Mouse (Mus musculus): Measurements from ENCODE around the gene Cylc1. TPM values are rescaled to one million over a fixed set of nuclear protein-coding genes. Genes with fewer than 3 reads are reported as not detected.

Gene Cylc1
- not detected for total RNA-seq (2021)

DNA sequence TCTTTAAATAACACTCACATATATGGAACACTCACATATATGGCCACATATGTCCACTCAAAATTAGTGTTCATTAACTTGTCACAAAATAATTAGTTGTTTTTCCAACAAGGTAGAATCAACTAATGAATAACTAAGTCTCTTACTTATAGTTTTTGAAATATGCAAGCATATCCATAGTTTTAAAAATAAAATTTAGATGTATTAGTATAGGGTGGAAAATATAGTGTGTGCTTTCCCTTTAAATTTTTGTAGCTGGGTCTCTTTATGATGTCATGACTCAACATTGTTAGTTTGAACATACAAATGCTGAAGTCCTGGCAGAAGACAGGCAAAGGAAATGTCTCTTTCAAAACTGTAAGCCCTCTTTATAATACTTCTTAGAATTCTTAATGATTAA is at the start of gene Cylc1:
Gene Cylc1 (plus strand): TSS at position 301 of the 400 bp plus-strand sequence.
- no peak for DNase-seq (ENCODE audit: extremely low spot score in 1 of 2, low spot score in 1 of 2)

DNA sequence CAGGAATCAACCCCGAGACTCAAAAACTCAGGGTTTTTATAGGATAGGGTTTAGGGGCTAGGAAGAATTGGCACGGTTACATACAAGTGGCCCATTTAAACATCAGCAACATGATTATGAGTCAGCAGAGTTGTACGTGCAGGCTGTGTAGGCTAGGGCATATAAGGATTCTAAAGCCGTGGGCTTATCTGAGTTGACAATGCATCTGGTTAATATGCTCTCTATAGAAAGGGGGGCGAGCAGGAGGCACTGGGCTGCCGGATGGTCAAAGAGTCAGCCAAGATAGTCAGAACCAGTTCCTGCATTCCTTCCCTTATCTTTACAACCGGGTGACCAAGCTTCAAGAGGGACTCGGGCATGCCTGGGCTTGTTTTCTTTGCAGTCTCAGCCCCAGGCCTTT is 31.5 kb upstream of the Cylc1 start:
- DNase-seq (ENCODE audit: extremely low spot score in 1 of 2, low spot score in 1 of 2), result no peak

DNA sequence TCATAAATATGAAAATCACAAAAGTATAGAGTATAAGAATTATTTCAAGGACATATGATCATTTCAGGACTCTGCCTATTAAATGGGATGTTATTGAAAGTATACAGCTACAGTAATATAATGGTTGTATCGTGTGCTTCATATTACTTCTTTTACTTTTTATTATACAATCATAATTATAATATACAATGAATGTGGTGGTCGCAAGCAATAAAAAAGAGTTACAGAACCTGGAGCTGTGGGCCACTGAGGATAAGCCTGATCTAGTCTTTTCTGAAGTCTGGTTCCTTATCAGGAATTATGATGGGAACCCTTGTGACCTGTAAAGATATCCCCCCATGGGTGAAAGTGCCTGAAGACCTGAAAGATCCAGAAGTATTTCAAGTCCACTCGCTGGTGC is 57.8 kb downstream of the Cylc1 start, which contains the start of gene Gm10112:
Gene Gm10112 (plus strand): TSS at position 301 of the 400 bp plus-strand sequence.
- no peak for DNase-seq (ENCODE audit: extremely low spot score in 1 of 2, low spot score in 1 of 2)

Other genes with a start within 250 kb of the Cylc1 start
- gene Gm10112, start 57.9 kb downstream of the Cylc1 start, total RNA-seq (2021), result not detected